Mouse (Mus musculus) cerebellum, postnatal 14 days (tissue): Measurements from ENCODE around the gene Pyroxd2.
"Not testable (repeated sequence)": the region's sequence is repeated elsewhere in the genome, so short reads cannot be mapped to it uniquely, and the experiment has no call there.

ENCODE experiments used
- DNase-seq, 2 experiments: peaks; one replicate each; pipeline ENCODE4 v3.0.0; 2021; ENCODE audit warnings: mixed read lengths in 2 of 2

Pyroxd2 gene

GRCm38 (mm10) chr19:42752363-42752931 is at the start of gene Pyroxd2:
Pyroxd2 (minus strand) TSS chr19:42752775.
- peak; percentile 82 to 86 for DNase-seq

- no peak for DNase-seq
These were observed 45.3 kb upstream of the Pyroxd2 start for GRCm38 (mm10) chr19:42797866-42798265.

- peak in 1 of 2 experiments; percentile 13 for DNase-seq
These were observed 43.2 kb upstream of the Pyroxd2 start for GRCm38 (mm10) chr19:42795801-42796200.

- peak; percentile 95 to 97 for DNase-seq
These were observed 42.5 kb upstream of the Pyroxd2 start for GRCm38 (mm10) chr19:42794914-42795613.

- no peak for DNase-seq
These were observed 35.7 kb upstream of the Pyroxd2 start for GRCm38 (mm10) chr19:42788311-42788710.

GRCm38 (mm10) chr19:42785562-42786220 is 33.1 kb upstream of the Pyroxd2 start:
- no peak for DNase-seq

- no peak for DNase-seq
These were observed 32.6 kb upstream of the Pyroxd2 start for GRCm38 (mm10) chr19:42785129-42785528.

GRCm38 (mm10) chr19:42780156-42780538 is 27.6 kb upstream of the Pyroxd2 start:
- not testable (repeated sequence) for DNase-seq

- peak; percentile 86 to 87 for DNase-seq
These were observed 27.1 kb upstream of the Pyroxd2 start, which contains the start of gene Hps1 for GRCm38 (mm10) chr19:42779531-42780155. Hps1 (minus strand) TSS chr19:42779978.

- peak in 1 of 2 experiments; percentile 47 for DNase-seq
These were observed 25.2 kb upstream of the Pyroxd2 start for GRCm38 (mm10) chr19:42777801-42778200.

GRCm38 (mm10) chr19:42776813-42777212 is 24.2 kb upstream of the Pyroxd2 start:
- peak in 1 of 2 experiments; percentile 38 for DNase-seq

- DNase-seq, result no peak
These were observed 17.7 kb upstream of the Pyroxd2 start for GRCm38 (mm10) chr19:42770141-42770872.

GRCm38 (mm10) chr19:42769648-42770047 is 17.1 kb upstream of the Pyroxd2 start:
- DNase-seq, result no peak

- DNase-seq, result no peak
These were observed 14.8 kb upstream of the Pyroxd2 start for GRCm38 (mm10) chr19:42767361-42767760.

- no peak for DNase-seq
These were observed 11.8 kb upstream of the Pyroxd2 start for GRCm38 (mm10) chr19:42764398-42764797.

GRCm38 (mm10) chr19:42756671-42757070 is 4.1 kb upstream of the Pyroxd2 start:
- DNase-seq, result no peak

- DNase-seq, result peak in 1 of 2 experiments; percentile 65
These were observed 2.7 kb upstream of the Pyroxd2 start for GRCm38 (mm10) chr19:42755148-42755870.

GRCm38 (mm10) chr19:42753141-42753917 is 754 bp upstream of the Pyroxd2 start:
- DNase-seq, result peak in 1 of 2 experiments; percentile 54

- no peak for DNase-seq
These were observed 2.4 kb downstream of the Pyroxd2 start for GRCm38 (mm10) chr19:42750196-42750595.

- no peak for DNase-seq
These were observed 5.9 kb downstream of the Pyroxd2 start for GRCm38 (mm10) chr19:42746702-42747101.

GRCm38 (mm10) chr19:42745869-42746224 is 6.7 kb downstream of the Pyroxd2 start:
- no peak for DNase-seq
